Mouse (Mus musculus): Measurements from ENCODE around the gene Gm21764.
"Not testable (repeated sequence)": the region's sequence is repeated elsewhere in the genome, so short reads cannot be mapped to it uniquely, and the experiment has no call there.

Gene Gm21764

GRCm38 (mm10) chrY:18061712-18062111 is at the start of gene Gm21764:
Gm21764 (minus strand) TSS chrY:18061812.
- not testable (repeated sequence) for ATAC-seq (ENCODE audit: low TSS enrichment)

GRCm38 (mm10) chrY:18088816-18089215 is 27.2 kb upstream of the Gm21764 start, which contains the start of gene Ssty1:
Ssty1 (plus strand) TSS chrY:18089116.
- ATAC-seq (ENCODE audit: low TSS enrichment): not testable (repeated sequence)
